Mouse (Mus musculus) hindbrain, embryonic 14.5 days (tissue): ENCODE results near the gene Atxn7. TPM values are rescaled to one million over a fixed set of nuclear protein-coding genes. Genes with fewer than 3 reads are reported as not detected.
"Not testable (repeated sequence)": the region's sequence is repeated elsewhere in the genome, so short reads cannot be mapped to it uniquely, and the experiment has no call there.

Experiments used
- ATAC-seq: fragments of 200-750 bp; cut with Nextera tagmentation; 2 replicates; pipeline ENCODE4 v1.8.0; 2017; ENCODE audit warnings: moderate number of reproducible peaks, mild to moderate bottlenecking, moderate TSS enrichment, moderate library complexity; ENCODE audit not compliant: low FRiP score
- DNase-seq: peaks from one replicate; pipeline ENCODE4 v3.0.0-alpha.2; 2015; ENCODE audit warnings: low spot score
- H3K27ac ChIP-seq: fragments of 300-500 bp; sonication (generic); 2 replicates; pipeline ENCODE4 v1.5.1; 2014; ENCODE audit warnings: mild to moderate bottlenecking, moderate library complexity
- H3K27me3 ChIP-seq: fragments of 300-500 bp; sonication (generic); 2 replicates; pipeline ENCODE4 v1.6.1; 2014; ENCODE audit warnings: mild to moderate bottlenecking, low read length, mixed read lengths; ENCODE audit not compliant: control insufficient read depth, insufficient read depth
- H3K36me3 ChIP-seq: fragments of 300-500 bp; sonication (generic); replicated peaks from 2 replicates; pipeline ENCODE4 v1.6.1; 2014; ENCODE audit not compliant: control insufficient read depth, insufficient read depth
- H3K4me1 ChIP-seq: fragments of 300-500 bp; sonication (generic); replicated peaks from 2 replicates; pipeline ENCODE4 v1.6.1; 2014; ENCODE audit warnings: antibody characterized with exemption, low read length, mixed read lengths; ENCODE audit not compliant: control insufficient read depth, insufficient read depth
- H3K4me2 ChIP-seq: fragments of 300-500 bp; sonication (generic); replicated peaks from 2 replicates; pipeline ENCODE4 v1.6.1; 2014; ENCODE audit warnings: mild to moderate bottlenecking, moderate library complexity
- H3K4me3 ChIP-seq: fragments of 300-500 bp; sonication (generic); replicated peaks from 2 replicates; pipeline ENCODE4 v1.5.1; 2014; ENCODE audit warnings: mild to moderate bottlenecking, low read length
- H3K9ac ChIP-seq: fragments of 300-500 bp; sonication (generic); 2 replicates; pipeline ENCODE4 v1.6.1; 2014
- H3K9me3 ChIP-seq: fragments of 300-500 bp; sonication (generic); 2 replicates; pipeline ENCODE4 v1.6.1; 2016; ENCODE audit warnings: low read length; ENCODE audit not compliant: control insufficient read depth
- WGBS: fragments of 180-500 bp; shearing (Covaris S2); extraction: QIAGEN DNeasy Blood & Tissue Kit; methylation state at CpG from one replicate; pipeline ENCODE4 v1.1.7; 2014; 5-methylcytosine and 5-hydroxymethylcytosine counted together
- polyA plus RNA-seq: library from polyadenylated mRNA; unstranded; fragments of >200 nt; fragmentation: Nextera tagmentation; extraction: Ambion mirVana; gene quantifications from 2 replicates; pipeline ENCODE4 v1.2.1, GENCODE M21; 2014

Atxn7 gene
- polyA plus RNA-seq, 1 experiment from 2014 or later, result 5.1 TPM

GRCm38 (mm10) chr14:14036352-14036751, 75.1 kb downstream of the Atxn7 start:
- Histone ChIP-seq H3K4me3 (no peak overlapping the region), H3K4me1 (no peaks in the 10 kb centered on the region), H3K9me3 (no peaks in the 10 kb centered on the region), H3K27me3 (no peaks in the 10 kb centered on the region), H3K27ac (no peak overlapping the region), H3K4me2 (no peak overlapping the region), H3K36me3 (peaks cover 10% of the 10 kb centered on the region; the same call in 1 of the 2 replicates), H3K9ac (no peak overlapping the region)
- no peak for DNase-seq
- WGBS, result 78% methylated on average over 2 of the region's 2 CpGs
- ATAC-seq, result no peak

- ATAC-seq, result no peak
- Histone ChIP-seq H3K36me3 (peaks cover 10% of the 10 kb centered on the region; the same call in 1 of the 2 replicates), H3K9ac (no peak overlapping the region), H3K27me3 (no peaks in the 10 kb centered on the region), H3K4me1 (no peaks in the 10 kb centered on the region), H3K27ac (no peak overlapping the region), H3K4me2 (no peak overlapping the region), H3K9me3 (no peaks in the 10 kb centered on the region), H3K4me3 (no peak overlapping the region)
- no peak for DNase-seq
- WGBS, result 86% methylated on average over 2 of the region's 2 CpGs
These were observed 77.0 kb downstream of the Atxn7 start for GRCm38 (mm10) chr14:14038233-14038632.

- ATAC-seq (no peak), DNase-seq (no peak)
- Histone ChIP-seq H3K27ac (no peak overlapping the region), H3K4me3 (no peak overlapping the region), H3K4me2 (no peak overlapping the region), H3K9ac (no peak overlapping the region), H3K9me3 (no peaks in the 10 kb centered on the region), H3K4me1 (no peaks in the 10 kb centered on the region), H3K27me3 (no peaks in the 10 kb centered on the region), H3K36me3 (peaks cover 15% of the 10 kb centered on the region; the same call in 1 of the 2 replicates)
- 82% methylated on average over 4 of the region's 4 CpGs for WGBS
These were observed 81.1 kb downstream of the Atxn7 start for GRCm38 (mm10) chr14:14042336-14042735.

GRCm38 (mm10) chr14:14054386-14054785, 93.1 kb downstream of the Atxn7 start:
- peak; percentile 65 for DNase-seq
- WGBS, result 100% methylated on average over 2 of the region's 2 CpGs
- H3K27me3 ChIP-seq, result no peaks in the 10 kb centered on the region
- no peaks in the 10 kb centered on the region for H3K9me3 ChIP-seq
- H3K27ac ChIP-seq, result no peak overlapping the region
- no peaks in the 10 kb centered on the region for H3K4me1 ChIP-seq
- peaks cover 23% of the 10 kb centered on the region for H3K36me3 ChIP-seq
- ATAC-seq, result peak; percentile 71; the same call in 1 of the 2 replicates
- H3K4me2 ChIP-seq, result no peak overlapping the region
- H3K9ac ChIP-seq, result no peak overlapping the region
- no peak overlapping the region for H3K4me3 ChIP-seq

GRCm38 (mm10) chr14:14059606-14060005, 98.4 kb downstream of the Atxn7 start:
- not testable (repeated sequence) for H3K27ac ChIP-seq, ATAC-seq, H3K4me3 ChIP-seq, DNase-seq, H3K4me2 ChIP-seq, H3K4me1 ChIP-seq, H3K9ac ChIP-seq, H3K36me3 ChIP-seq, H3K9me3 ChIP-seq, H3K27me3 ChIP-seq

- no peaks in the 10 kb centered on the region for H3K9me3 ChIP-seq
- H3K4me2 ChIP-seq, result no peak overlapping the region
- no peaks in the 10 kb centered on the region for H3K36me3 ChIP-seq
- H3K4me1 ChIP-seq, result peaks cover 8% of the 10 kb centered on the region
- ATAC-seq (no peak), DNase-seq (no peak)
- H3K9ac ChIP-seq, result no peak overlapping the region
- H3K27ac ChIP-seq, result no peak overlapping the region
- WGBS, result 77% methylated on average over 11 of the region's 11 CpGs
- no peaks in the 10 kb centered on the region for H3K27me3 ChIP-seq
- no peak overlapping the region for H3K4me3 ChIP-seq
These were observed 101.4 kb downstream of the Atxn7 start for GRCm38 (mm10) chr14:14062531-14063245.

- 64% methylated on average over 5 of the region's 5 CpGs for WGBS
- Histone ChIP-seq H3K4me3 (no peak overlapping the region), H3K27me3 (no peaks in the 10 kb centered on the region), H3K27ac (no peak overlapping the region), H3K4me2 (no peak overlapping the region), H3K4me1 (peaks cover 8% of the 10 kb centered on the region), H3K36me3 (no peaks in the 10 kb centered on the region), H3K9me3 (no peaks in the 10 kb centered on the region), H3K9ac (no peak overlapping the region)
- no peak for DNase-seq
- no peak for ATAC-seq
These were observed 102.1 kb downstream of the Atxn7 start for GRCm38 (mm10) chr14:14063382-14063781.

GRCm38 (mm10) chr14:14064486-14065141, 103.4 kb downstream of the Atxn7 start:
- DNase-seq (no peak), ATAC-seq (no peak)
- no peak overlapping the region for H3K4me2 ChIP-seq
- 35% methylated on average over 5 of the region's 5 CpGs for WGBS
- no peaks in the 10 kb centered on the region for H3K9me3 ChIP-seq
- H3K4me1 ChIP-seq, result peaks cover 12% of the 10 kb centered on the region
- H3K4me3 ChIP-seq, result no peak overlapping the region
- H3K9ac ChIP-seq, result no peak overlapping the region
- H3K27me3 ChIP-seq, result no peaks in the 10 kb centered on the region
- H3K27ac ChIP-seq, result 0 out of 2 replicates have a peak overlapping the region, but pooled peaks have one; percentile 32
- no peaks in the 10 kb centered on the region for H3K36me3 ChIP-seq

- ATAC-seq, result no peak
- DNase-seq, result no peak
- H3K4me1 ChIP-seq, result peaks cover 15% of the 10 kb centered on the region
- no peak overlapping the region for H3K27ac ChIP-seq
- WGBS, result 33% methylated on average over 4 of the region's 4 CpGs
- no peaks in the 10 kb centered on the region for H3K27me3 ChIP-seq
- H3K4me2 ChIP-seq, result no peak overlapping the region
- H3K9me3 ChIP-seq, result no peaks in the 10 kb centered on the region
- no peak overlapping the region for H3K4me3 ChIP-seq
- H3K9ac ChIP-seq, result no peak overlapping the region
- H3K36me3 ChIP-seq, result no peaks in the 10 kb centered on the region
These were observed 103.9 kb downstream of the Atxn7 start for GRCm38 (mm10) chr14:14065142-14065498.
